ENCODE assay signal across 10 mouse cellular contexts in the genomic region with DNA sequence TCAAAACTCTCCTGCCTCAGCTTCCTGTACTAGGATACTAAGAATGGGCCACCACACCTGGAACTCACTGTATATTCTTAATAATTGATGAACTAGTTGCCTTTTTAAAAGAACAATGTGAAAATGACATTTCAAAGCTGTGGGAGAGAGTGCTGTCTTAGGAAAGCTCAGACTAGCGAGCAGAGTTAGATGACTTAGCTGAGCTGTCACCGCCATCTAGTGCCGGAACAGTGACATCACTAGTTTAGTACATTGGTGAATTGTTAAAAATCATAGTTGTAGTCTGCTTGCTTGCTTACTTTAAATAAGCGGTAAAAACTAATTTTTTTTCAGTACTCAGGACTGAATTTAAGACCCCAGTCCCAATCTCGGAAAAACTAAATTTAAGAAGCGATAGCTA. TPM values are rescaled to one million over a fixed set of nuclear protein-coding genes. Genes with fewer than 3 reads are reported as not detected.
DNase-seq lines count a peak whose midpoint lies in the region; ATAC-seq lines count a peak whose summit lies in the region.
"Had no signal": no experiment of that assay in that cellular context is flagged by ENCODE, and none has a peak within 500 bp of the region (broad histone marks: within the 10 kb centered on the region; RNA-seq: fewer than 3 reads in every experiment).

No protein-coding gene starts in this region.

- no peaks in the 10 kb centered on the region for H3K9me3 ChIP-seq in heart, embryonic 10.5 days
- H3K9me3 ChIP-seq in midbrain, embryonic 14.5 days (ENCODE audit: control insufficient read depth, low read length) = no peaks in the 10 kb centered on the region
- H3K9me3 ChIP-seq: neural tube, embryonic 12.5 days had no signal

- ATAC-seq in common myeloid progenitor, adult 5-6 weeks (replicated peaks; ENCODE audit: low read depth, poor library complexity, severe bottlenecking) = peak; percentile 77
- no peak; the same call in 1 of the 2 replicates for ATAC-seq in midbrain, embryonic 14.5 days (ENCODE audit: low FRiP score, low TSS enrichment)

- H3K4me3 ChIP-seq in heart, embryonic 10.5 days = no peak overlapping the region
- no peak overlapping the region for H3K4me3 ChIP-seq in midbrain, embryonic 14.5 days (replicated peaks; ENCODE audit: low read depth, low read length)
- H3K4me3 ChIP-seq: erythroblast, embryonic 14.5 days; neural tube, embryonic 12.5 days had no signal

- DNase-seq in layer of hippocampus, adult 11-12 months (ENCODE audit: low spot score) = peak; percentile 50
- no peak for DNase-seq in layer of hippocampus, adult 9-10 months (ENCODE audit: low spot score)
- peak; percentile 59 for DNase-seq in R1 (ENCODE audit: low read depth, low spot score)
- DNase-seq in heart, embryonic 10.5 days (ENCODE audit: low spot score) = no peak
- DNase-seq in layer of hippocampus, postnatal 36 days = peak; percentile 28 to 57
- peak; percentile 90 for DNase-seq in midbrain, embryonic 14.5 days
- DNase-seq in spleen, postnatal 4 days (ENCODE audit: low spot score in 2 of 2) = peak; percentile 44 to 75

- H3K9ac ChIP-seq in midbrain, embryonic 14.5 days (replicated peaks; ENCODE audit: low read length) = no peak overlapping the region
- H3K9ac ChIP-seq: neural tube, embryonic 12.5 days had no signal

- 9% methylated on average over 6 of the region's 6 CpGs for WGBS in heart, embryonic 10.5 days
- WGBS in midbrain, embryonic 14.5 days = 8% methylated on average over 6 of the region's 6 CpGs

- H3K4me1 ChIP-seq in heart, embryonic 10.5 days = peaks cover 24% of the 10 kb centered on the region
- H3K4me1 ChIP-seq in midbrain, embryonic 14.5 days (ENCODE audit: control insufficient read depth, insufficient read depth, low read length) = no peaks in the 10 kb centered on the region
- H3K4me1 ChIP-seq: neural tube, embryonic 12.5 days had no signal

- H3K36me3 ChIP-seq in heart, embryonic 10.5 days = no peaks in the 10 kb centered on the region
- no peaks in the 10 kb centered on the region for H3K36me3 ChIP-seq in midbrain, embryonic 14.5 days (ENCODE audit: control insufficient read depth, insufficient read depth, low read length)
- H3K36me3 ChIP-seq: neural tube, embryonic 12.5 days had no signal

- H3K27ac ChIP-seq in heart, embryonic 10.5 days = peak overlapping the region; percentile 24; the same call in 1 of the 2 replicates
- H3K27ac ChIP-seq in midbrain, embryonic 14.5 days (replicated peaks; ENCODE audit: low read depth, low read length) = no peak overlapping the region
- H3K27ac ChIP-seq: neural tube, embryonic 12.5 days had no signal

- H3K4me2 ChIP-seq in midbrain, embryonic 14.5 days (ENCODE audit: low read length) = no peak overlapping the region
- H3K4me2 ChIP-seq: neural tube, embryonic 12.5 days had no signal

- H3K27me3 ChIP-seq in heart, embryonic 10.5 days (ENCODE audit: insufficient read depth, poor library complexity, severe bottlenecking) = peaks cover 42% of the 10 kb centered on the region
- H3K27me3 ChIP-seq in midbrain, embryonic 14.5 days (ENCODE audit: control insufficient read depth, insufficient read depth, low read length) = no peaks in the 10 kb centered on the region
- H3K27me3 ChIP-seq: neural tube, embryonic 12.5 days had no signal

RNA-seq across cellular contexts. Expression of a gene that starts 35.1 kb away (rescaled TPM):
- total RNA-seq in common myeloid progenitor, adult 5-6 weeks (2017) = 0.68 TPM in 1 of 2 replicates, not detected in the other
- polyA plus RNA-seq in heart, embryonic 10.5 days (2016; fragmentation: Nextera tagmentation; extraction: Ambion mirVana) = 0.18 and 0.95 TPM in 2 replicates
- 1 to 10 TPM; 5.4 to 5.9 TPM for total RNA-seq in layer of hippocampus, postnatal 36 days (2021)
- 4.8 and 5.7 TPM in 2 replicates for polyA plus RNA-seq in midbrain, embryonic 14.5 days (2014; fragmentation: Nextera tagmentation; extraction: Ambion mirVana)
- polyA plus RNA-seq: erythroblast, embryonic 14.5 days had no signal

RNA-seq across cellular contexts. Expression of a gene that starts 46.2 kb away (rescaled TPM):
- total RNA-seq in common myeloid progenitor, adult 5-6 weeks (2017) = 0.55 TPM in 1 of 2 replicates, not detected in the other
- polyA plus RNA-seq in heart, embryonic 10.5 days (2016; fragmentation: Nextera tagmentation; extraction: Ambion mirVana) = 61.0 and 89.9 TPM in 2 replicates
- 100 to 1,000 TPM; 120 to 121 TPM for total RNA-seq in layer of hippocampus, postnatal 36 days (2021)
- 40.7 and 109 TPM in 2 replicates for polyA plus RNA-seq in midbrain, embryonic 14.5 days (2014; fragmentation: Nextera tagmentation; extraction: Ambion mirVana)

Comparison
In these comparisons a context has a peak if more than half of its experiments do, and no peak if none do; other contexts are left out.
1. DNase-seq: peak in layer of hippocampus, adult 11-12 months (single experiment), R1 (single experiment), layer of hippocampus, postnatal 36 days (2 of 2), midbrain, embryonic 14.5 days (single experiment) and spleen, postnatal 4 days (2 of 2); none in layer of hippocampus, adult 9-10 months (single experiment) and heart, embryonic 10.5 days (single experiment).
2. RNA of a gene that starts 46.2 kb away (total RNA-seq): 120 to 121 TPM in layer of hippocampus, postnatal 36 days; 0.55 TPM in common myeloid progenitor, adult 5-6 weeks; every median in the first group is over 10 times any median in the second.